Mouse (Mus musculus) limb, embryonic 10.5 days (tissue): Measurements from ENCODE around the gene Lrrc7. TPM values are rescaled to one million over a fixed set of nuclear protein-coding genes. Genes with fewer than 3 reads are reported as not detected.
A peak's percentile ranks its signal among the peaks of the same experiment; 100 is the strongest.

Source experiments
- DNase-seq: peaks from one replicate; pipeline ENCODE4 v3.0.0-alpha.2; 2017; ENCODE audit warnings: low spot score
- H3K27ac ChIP-seq: fragments of 300-500 bp; sonication (generic); 2 replicates; pipeline ENCODE4 v1.5.1; 2016; ENCODE audit warnings: mild to moderate bottlenecking
- H3K27me3 ChIP-seq: fragments of 300-500 bp; sonication (generic); 2 replicates; pipeline ENCODE4 v1.6.1; 2016; ENCODE audit warnings: low read depth, mild to moderate bottlenecking; ENCODE audit not compliant: poor library complexity, severe bottlenecking
- H3K36me3 ChIP-seq: fragments of 300-500 bp; sonication (generic); 2 replicates; pipeline ENCODE4 v1.6.1; 2016; ENCODE audit warnings: mild to moderate bottlenecking, moderate library complexity
- H3K4me1 ChIP-seq: fragments of 300-500 bp; sonication (generic); 2 replicates; pipeline ENCODE4 v1.6.1; 2016
- H3K4me3 ChIP-seq: fragments of 300-500 bp; sonication (generic); 2 replicates; pipeline ENCODE4 v1.5.1; 2016; ENCODE audit warnings: mild to moderate bottlenecking, moderate library complexity
- H3K9me3 ChIP-seq: fragments of 300-500 bp; sonication (generic); replicated peaks from 2 replicates; pipeline ENCODE4 v1.6.1; 2016; ENCODE audit warnings: mild to moderate bottlenecking
- WGBS: fragments of 180-500 bp; shearing (Covaris S2); methylation state at CpG from one replicate; pipeline ENCODE4 v1.1.7; 2016; 5-methylcytosine and 5-hydroxymethylcytosine counted together
- polyA plus RNA-seq: library from polyadenylated mRNA; unstranded; fragments of >200 nt; fragmentation: Nextera tagmentation; extraction: Ambion mirVana; gene quantifications from 2 replicates; pipeline ENCODE4 v1.2.1, GENCODE M21; 2016

Lrrc7 gene
- polyA plus RNA-seq, 1 experiment from 2014 or later: 0.20 TPM

DNA sequence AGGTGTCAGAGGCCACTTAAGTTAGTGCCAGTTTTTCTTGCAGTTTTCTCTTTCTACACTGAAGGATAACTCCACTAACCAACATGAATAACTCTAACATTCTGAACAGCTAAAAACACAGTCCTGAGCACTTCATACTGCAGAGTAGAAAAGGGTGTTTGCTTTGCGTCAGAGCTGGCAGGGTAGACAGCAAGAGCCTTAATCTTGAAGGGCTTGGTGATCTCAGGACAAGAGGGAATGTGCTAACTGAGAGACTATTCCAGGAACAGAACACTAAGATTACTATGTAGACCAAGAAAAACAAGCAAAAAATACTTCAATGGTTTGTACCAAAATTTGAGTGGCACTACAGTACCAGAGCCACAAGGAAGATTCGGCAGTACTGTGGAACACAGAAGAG is 487.0 kb downstream of the Lrrc7 start:
- no peaks in the 10 kb centered on the region for H3K36me3 ChIP-seq
- H3K27ac ChIP-seq: no peak overlapping the region
- no peaks in the 10 kb centered on the region for H3K9me3 ChIP-seq
- WGBS: 88% methylated on average over 2 of the region's 2 CpGs
- no peak overlapping the region for H3K4me3 ChIP-seq
- no peaks in the 10 kb centered on the region for H3K27me3 ChIP-seq
- H3K4me1 ChIP-seq: no peaks in the 10 kb centered on the region
- no peak for DNase-seq

DNA sequence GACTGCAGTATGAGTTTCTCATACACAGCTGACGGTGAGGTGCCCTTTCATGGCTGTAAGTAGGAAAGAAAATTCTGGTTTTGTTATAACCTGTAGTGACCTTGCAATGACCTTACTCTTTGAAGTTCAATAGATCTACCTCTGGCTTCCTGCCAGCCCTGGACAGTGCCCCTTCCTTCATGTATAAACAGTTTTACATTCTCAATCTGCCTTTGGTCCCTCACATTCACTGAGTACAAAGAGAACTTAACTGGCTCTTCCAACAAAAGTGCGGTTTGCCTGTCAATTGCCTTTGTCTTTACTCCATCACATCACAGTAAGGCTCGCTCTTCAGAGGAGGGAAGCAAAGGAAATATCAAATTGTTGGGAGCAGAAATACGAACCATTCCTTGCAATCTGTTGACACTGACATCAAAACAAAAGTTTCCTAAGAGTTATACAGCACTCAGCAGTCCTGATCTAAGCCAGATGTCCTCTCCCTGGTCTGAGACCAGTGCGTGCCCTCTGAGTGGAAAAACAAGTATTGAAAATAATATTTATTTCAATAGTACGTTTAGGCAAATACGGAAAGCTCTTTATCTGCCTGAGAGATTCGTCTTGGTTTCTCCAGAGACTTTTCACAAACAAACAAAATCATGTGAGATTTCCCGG is 493.3 kb downstream of the Lrrc7 start:
- Histone ChIP-seq H3K4me3 (no peak overlapping the region), H3K4me1 (peaks cover 15% of the 10 kb centered on the region), H3K36me3 (peaks cover 31% of the 10 kb centered on the region), H3K27me3 (no peaks in the 10 kb centered on the region), H3K27ac (no peak overlapping the region; the same call in 1 of the 2 replicates), H3K9me3 (no peaks in the 10 kb centered on the region)
- DNase-seq: peak; percentile 36
- WGBS: 39% methylated on average over 9 of the region's 9 CpGs

DNA sequence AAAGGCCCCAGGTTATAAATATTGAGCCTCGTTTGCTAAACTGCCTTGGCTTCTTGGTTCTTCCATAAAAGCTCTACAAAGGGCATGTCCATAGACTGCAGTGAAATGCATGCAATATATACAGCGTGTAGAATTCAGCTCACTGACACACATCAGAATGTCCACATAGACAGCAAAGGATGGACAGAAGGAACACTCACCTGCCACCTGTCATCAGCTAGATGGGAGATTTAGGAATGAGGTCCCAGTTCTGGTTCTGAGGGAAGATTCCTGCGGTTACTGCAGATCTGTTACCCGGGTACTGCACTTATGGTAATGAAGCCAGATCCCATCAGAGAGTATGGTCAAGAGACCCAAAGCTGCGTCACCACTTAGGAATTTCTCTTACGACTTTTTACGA is 494.1 kb downstream of the Lrrc7 start:
- DNase-seq: no peak
- Histone ChIP-seq H3K27ac (no peak overlapping the region), H3K4me3 (no peak overlapping the region), H3K36me3 (peaks cover 38% of the 10 kb centered on the region), H3K27me3 (no peaks in the 10 kb centered on the region), H3K9me3 (no peaks in the 10 kb centered on the region), H3K4me1 (peaks cover 15% of the 10 kb centered on the region)
- 68% methylated on average over 7 of the region's 7 CpGs for WGBS

DNA sequence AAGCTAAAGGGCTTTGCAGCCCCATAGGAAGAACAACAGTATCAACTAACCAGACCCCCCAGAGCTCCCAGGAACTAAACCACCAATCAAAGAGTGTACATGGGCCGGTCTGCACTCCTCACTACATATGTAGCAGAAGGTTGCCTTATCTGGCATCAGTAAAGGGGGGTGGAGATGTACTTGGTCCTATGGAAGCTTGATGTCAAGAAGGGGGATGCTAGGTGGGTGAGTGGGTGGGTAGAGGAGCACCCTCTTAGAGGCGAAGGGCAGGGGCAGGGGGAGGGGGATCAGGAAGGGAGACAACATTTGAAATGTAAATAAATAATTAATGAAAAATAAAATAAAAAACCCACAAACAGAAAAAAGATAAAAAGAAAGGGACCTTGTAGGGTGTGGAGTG is 496.8 kb downstream of the Lrrc7 start:
- Histone ChIP-seq H3K9me3 (no peaks in the 10 kb centered on the region), H3K27me3 (no peaks in the 10 kb centered on the region), H3K4me1 (peaks cover 15% of the 10 kb centered on the region), H3K4me3 (no peak overlapping the region), H3K36me3 (peaks cover 51% of the 10 kb centered on the region), H3K27ac (no peak overlapping the region)
- WGBS: 97% methylated on average over 2 of the region's 2 CpGs
- no peak for DNase-seq

DNA sequence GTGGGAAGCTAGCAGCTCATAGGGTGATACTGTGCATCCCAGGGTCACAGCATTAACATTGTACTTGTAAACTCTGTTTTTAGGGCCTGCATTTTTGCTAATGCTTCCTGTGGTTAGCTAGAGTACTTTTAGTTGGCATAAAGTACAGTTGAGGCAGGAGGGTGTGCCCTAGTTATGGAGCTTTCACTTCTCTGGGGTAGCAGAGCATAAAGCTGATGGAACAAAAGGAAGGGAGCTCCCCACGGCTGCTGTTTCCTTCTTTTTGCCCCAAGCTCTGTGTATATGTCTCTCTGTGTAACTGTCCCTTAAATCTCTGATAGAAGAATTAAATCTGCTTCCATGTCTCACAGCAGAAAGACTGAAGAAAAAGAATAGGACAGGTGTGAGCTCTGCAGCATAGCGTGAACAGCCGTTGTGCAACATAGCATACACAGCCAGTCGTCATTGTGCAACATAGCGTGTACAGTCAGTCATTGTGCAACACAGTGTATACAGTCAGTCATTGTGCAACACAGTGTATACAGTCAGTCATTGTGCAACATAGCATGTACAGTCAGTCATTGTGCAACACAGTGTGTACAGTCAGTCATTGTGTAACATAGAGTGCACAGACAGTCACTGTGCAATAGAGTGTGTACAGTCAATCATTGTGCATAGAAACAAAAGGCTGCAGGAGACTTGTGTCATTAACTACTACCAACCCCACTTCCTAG is 500.1 kb downstream of the Lrrc7 start:
- WGBS: 96% methylated on average over 5 of the region's 5 CpGs
- no peak overlapping the region for H3K4me3 ChIP-seq
- no peaks in the 10 kb centered on the region for H3K27me3 ChIP-seq
- peaks cover 73% of the 10 kb centered on the region for H3K36me3 ChIP-seq
- no peak overlapping the region for H3K27ac ChIP-seq
- no peaks in the 10 kb centered on the region for H3K9me3 ChIP-seq
- no peak for DNase-seq
- no peaks in the 10 kb centered on the region for H3K4me1 ChIP-seq

DNA sequence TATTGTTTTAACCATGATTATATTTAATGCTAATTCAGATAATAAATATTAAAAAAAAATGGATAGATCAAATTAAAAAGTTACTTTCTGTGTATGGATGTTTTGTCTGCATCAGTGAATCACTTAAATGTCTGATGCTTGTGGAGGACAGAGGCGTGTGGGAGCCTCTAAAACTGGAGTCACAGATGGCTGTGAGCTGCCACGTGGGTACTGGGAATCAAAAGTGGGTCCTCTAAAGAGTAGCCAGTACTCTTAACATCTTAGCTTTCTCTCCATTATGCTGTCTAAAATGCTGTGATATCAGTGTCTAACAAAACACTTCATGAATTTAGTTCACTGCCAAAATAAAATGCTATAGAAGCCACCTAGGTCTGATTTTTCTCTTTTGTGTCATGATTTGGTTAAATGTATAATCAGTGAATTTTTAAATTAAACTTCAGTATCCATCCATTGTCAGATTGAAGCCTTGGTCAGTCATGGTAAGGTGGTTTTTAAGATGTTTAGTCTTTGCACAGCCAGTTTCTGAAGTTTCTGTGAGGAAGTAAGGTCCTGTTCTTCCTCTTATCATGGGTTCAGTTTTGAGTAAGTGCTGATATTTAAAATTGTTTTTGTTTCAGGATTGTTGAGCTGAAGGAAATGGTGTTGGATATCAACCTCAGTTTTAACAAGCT is 501.3 kb downstream of the Lrrc7 start:
- Histone ChIP-seq H3K27ac (no peak overlapping the region), H3K27me3 (no peaks in the 10 kb centered on the region), H3K4me1 (no peaks in the 10 kb centered on the region), H3K4me3 (no peak overlapping the region), H3K9me3 (no peaks in the 10 kb centered on the region), H3K36me3 (peaks cover 79% of the 10 kb centered on the region)
- DNase-seq: no peak
- WGBS: 86% methylated on average over 2 of the region's 2 CpGs

DNA sequence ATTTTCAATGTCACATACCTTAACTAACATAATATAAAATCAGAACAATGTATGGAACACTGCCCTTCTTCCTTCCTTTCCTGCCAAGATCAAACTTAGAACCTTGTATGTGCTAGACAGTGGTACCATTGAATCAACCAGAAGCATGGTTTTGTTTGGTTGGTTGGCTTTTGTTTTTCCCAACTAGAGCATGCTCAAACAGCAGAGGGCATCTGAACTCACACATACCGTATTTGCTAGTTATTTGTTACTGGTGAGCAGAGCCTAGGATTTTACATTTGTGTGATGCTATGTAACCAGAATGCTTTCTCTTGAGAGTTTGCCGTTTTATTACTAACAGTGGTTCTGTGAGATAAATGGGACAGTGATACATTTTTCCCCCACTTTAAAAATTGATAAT is 512.5 kb downstream of the Lrrc7 start:
- H3K27me3 ChIP-seq: no peaks in the 10 kb centered on the region
- no peak overlapping the region for H3K27ac ChIP-seq
- WGBS: 93% methylated on average over 2 of the region's 2 CpGs
- H3K4me1 ChIP-seq: no peaks in the 10 kb centered on the region
- H3K4me3 ChIP-seq: no peak overlapping the region
- no peak for DNase-seq
- H3K36me3 ChIP-seq: peaks cover 73% of the 10 kb centered on the region
- H3K9me3 ChIP-seq: no peaks in the 10 kb centered on the region

DNA sequence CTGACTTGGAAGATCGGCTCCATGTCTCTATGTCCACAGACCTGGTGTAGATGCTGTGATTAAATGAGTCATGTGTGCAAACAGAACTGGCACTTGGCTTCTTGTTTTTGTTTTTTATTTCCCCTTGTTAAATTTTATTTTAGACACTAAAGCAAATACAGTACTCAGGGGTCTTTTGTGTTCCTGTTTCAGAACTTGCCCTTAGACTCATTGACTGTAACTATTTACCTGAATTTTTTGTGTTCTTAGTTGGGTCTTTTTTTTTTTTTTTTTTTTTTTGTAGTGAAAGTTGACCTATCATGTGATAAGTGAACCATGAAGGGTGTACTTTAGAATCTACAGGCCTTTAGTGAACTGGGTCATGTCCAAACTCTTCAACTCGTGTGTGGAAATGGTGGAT is 521.3 kb downstream of the Lrrc7 start:
- H3K4me3 ChIP-seq: no peak overlapping the region
- H3K27me3 ChIP-seq: no peaks in the 10 kb centered on the region
- WGBS: 85% methylated on average over 2 of the region's 2 CpGs
- peaks cover 5% of the 10 kb centered on the region; the same call in 1 of the 2 replicates for H3K4me1 ChIP-seq
- no peak overlapping the region for H3K27ac ChIP-seq
- H3K9me3 ChIP-seq: no peaks in the 10 kb centered on the region
- peaks cover 17% of the 10 kb centered on the region for H3K36me3 ChIP-seq
- DNase-seq: no peak

DNA sequence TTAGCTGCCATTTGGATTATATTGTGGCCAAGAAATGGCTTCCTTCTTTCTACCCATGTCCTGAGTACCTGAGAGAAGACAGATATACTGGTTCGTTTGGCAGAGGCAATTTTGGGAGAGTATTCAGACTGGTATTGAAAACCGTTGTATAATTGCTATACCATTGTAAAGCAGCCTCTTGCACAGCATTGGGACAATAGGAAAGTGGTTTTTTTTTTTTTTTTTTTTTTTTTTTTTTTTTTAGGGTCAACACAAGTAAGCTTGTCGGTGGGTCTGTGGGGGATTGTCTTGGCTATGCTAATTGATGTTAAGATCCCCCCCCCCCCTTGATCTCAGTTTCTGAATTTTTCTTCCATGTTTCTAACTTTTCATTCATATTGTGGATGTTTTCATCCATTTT is 523.9 kb downstream of the Lrrc7 start:
- H3K4me3 ChIP-seq: no peak overlapping the region
- no peaks in the 10 kb centered on the region for H3K9me3 ChIP-seq
- DNase-seq: no peak
- WGBS: 98% methylated on average over 3 of the region's 3 CpGs
- H3K36me3 ChIP-seq: peaks cover 12% of the 10 kb centered on the region; the same call in 1 of the 2 replicates
- H3K4me1 ChIP-seq: peaks cover 13% of the 10 kb centered on the region
- no peaks in the 10 kb centered on the region for H3K27me3 ChIP-seq
- no peak overlapping the region for H3K27ac ChIP-seq

DNA sequence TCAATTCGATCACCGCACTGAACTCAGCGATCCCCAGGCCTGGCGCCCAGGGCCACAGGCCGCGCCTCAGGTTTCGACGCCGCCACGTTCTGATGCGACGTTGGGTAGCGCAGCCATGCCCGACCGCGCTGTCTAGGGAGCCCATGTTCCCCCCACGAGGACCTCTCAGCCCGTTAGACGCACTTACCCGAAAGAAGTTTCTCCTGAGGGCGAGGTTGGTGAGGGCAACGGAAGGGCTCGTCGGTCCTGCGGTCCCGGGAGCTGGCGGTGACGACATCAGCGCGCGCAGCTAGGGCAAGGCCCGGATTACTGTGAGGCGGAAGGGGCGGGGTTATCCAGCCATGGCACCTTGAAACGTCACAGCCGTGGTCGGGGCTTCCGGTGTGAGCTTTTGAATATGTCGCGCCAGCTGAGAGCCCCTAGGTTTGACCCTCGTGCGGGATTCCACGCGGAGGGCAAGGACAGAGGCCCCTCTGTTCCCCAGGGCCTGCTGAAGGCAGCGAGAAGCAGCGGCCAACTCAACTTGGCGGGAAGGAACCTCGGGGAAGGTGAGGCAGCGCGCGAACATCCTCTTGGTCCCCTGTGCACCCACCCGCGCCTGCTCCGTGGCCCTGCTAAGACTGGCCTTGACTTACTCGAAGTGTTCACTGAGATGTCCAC is 525.6 kb downstream of the Lrrc7 start, which contains the start of the genes Srsf11 and Lrrc40:
Srsf11 (minus strand) TSS at position 311 of the 660 bp plus-strand sequence.
Lrrc40 (plus strand) TSS at position 334 of the 660 bp plus-strand sequence.
- Histone ChIP-seq H3K4me3 (peak within 1 kb of the TSS; percentile 83), H3K36me3 (peaks cover 5% of the 10 kb centered on the region; the same call in 1 of the 2 replicates), H3K27ac (peak within 1 kb of the TSS; percentile 95), H3K9me3 (no peaks in the 10 kb centered on the region), H3K27me3 (no peaks in the 10 kb centered on the region), H3K4me1 (peaks cover 23% of the 10 kb centered on the region)
- under 1% methylated on average over 55 of the region's 55 CpGs for WGBS
- peak; percentile 98 for DNase-seq

DNA sequence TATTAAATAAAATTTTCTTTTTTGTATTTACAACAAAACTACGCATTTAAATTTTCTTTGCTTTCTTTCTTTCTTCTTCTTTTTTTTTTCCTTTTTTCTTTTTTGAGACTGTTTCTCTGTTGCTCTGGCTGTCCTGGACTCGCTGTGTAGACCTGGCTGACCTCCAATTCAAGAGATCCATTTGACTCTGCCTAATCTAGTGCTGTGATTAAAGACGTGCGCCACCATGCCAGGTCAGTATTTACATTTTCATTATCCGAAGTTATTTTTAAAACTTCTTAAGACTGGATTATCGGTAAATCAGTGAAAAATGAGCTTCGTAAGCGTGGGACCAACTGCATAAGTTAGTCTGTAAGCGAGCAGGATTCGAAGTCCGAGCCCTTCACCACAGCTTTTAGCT is 526.2 kb downstream of the Lrrc7 start:
- WGBS: 3% methylated on average over 11 of the region's 11 CpGs
- Histone ChIP-seq H3K4me1 (peaks cover 23% of the 10 kb centered on the region), H3K9me3 (no peaks in the 10 kb centered on the region), H3K4me3 (peak overlapping the region; percentile 83), H3K27ac (peak overlapping the region; percentile 95), H3K27me3 (no peaks in the 10 kb centered on the region), H3K36me3 (peaks cover 5% of the 10 kb centered on the region; the same call in 1 of the 2 replicates)
- no peak for DNase-seq
